17 mouse cellular contexts compared by ENCODE assay signal in the genomic region with DNA sequence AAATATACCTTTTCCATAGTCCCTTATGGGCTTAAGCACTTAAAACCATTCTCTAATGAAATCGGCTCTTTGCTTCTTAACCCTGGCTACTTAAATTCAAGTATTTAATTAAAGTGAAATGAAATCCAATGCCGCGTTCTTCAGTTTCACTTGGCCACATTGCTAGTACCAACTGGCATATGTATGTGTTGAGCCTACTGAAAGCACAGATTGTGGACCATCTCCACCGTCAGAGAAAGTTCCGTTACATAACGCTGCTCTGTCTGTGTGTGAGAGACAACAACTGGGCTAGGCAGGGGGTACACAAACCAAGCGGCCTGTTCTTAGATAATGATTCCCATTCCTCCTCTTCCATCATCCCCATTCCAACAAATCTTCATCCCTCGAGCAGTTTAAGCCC.
"Had no signal": no experiment of that assay in that cellular context is flagged by ENCODE, and none has a peak within 500 bp of the region (broad histone marks: within the 10 kb centered on the region; RNA-seq: fewer than 3 reads in every experiment).

No protein-coding gene starts in this region.

- ATAC-seq: hindbrain, embryonic 16.5 days; inflammation-experienced regulatory T-cells, adult 6 months; intestine, embryonic 15.5 days; liver, embryonic 12.5 days had no signal

- DNase-seq: gastrocnemius, adult 2 months; gastrocnemius, postnatal 10 days; gastrocnemius, postnatal 25 days; heart, adult 18-20 months; heart, postnatal 10 days; heart, postnatal 4 days; kidney, adult 11 months; kidney, adult 2 months; kidney, adult 9 months; kidney, postnatal 14 days; kidney, postnatal 36 days; layer of hippocampus, postnatal 36 days; left cerebral cortex, postnatal 4 days had no signal
